In the genomic region with DNA sequence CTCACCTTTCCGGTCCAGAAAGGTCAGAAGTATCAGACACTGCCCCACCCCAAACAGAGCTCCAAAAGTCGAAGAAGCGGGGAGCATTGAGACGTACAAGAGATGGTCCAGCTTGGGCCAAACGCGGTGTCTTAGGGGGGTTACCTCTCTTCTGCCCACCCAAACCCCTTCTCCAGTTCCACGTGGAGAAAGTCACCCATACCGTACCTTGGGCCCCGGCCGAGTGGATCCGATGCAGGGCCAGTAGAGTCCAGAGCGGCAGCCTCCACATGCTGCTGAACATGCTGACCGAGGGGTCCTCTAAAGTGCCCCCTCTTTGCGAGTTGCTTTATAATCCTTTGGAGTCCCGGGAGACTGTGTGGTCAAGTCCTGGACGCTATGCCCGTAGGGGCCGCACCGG, we compare ENCODE assay signal across 8 mouse cellular contexts. TPM values are rescaled to one million over a fixed set of nuclear protein-coding genes. Genes with fewer than 3 reads are reported as not detected.
DNase-seq lines count a peak whose midpoint lies in the region; ATAC-seq lines count a peak whose summit lies in the region.

No protein-coding gene starts in this region.

- H3K9ac ChIP-seq in heart, embryonic 15.5 days = peak overlapping the region; percentile 65
- H3K9ac ChIP-seq in embryonic facial prominence, embryonic 12.5 days = peak overlapping the region; percentile 77
- H3K9ac ChIP-seq in hindbrain, embryonic 14.5 days = peak overlapping the region; percentile 74
- peak overlapping the region; percentile 83 for H3K9ac ChIP-seq in midbrain, embryonic 11.5 days (ENCODE audit: low read length)

- H3K4me2 ChIP-seq in heart, embryonic 15.5 days = peak overlapping the region; percentile 94
- peak overlapping the region; percentile 96 for H3K4me2 ChIP-seq in embryonic facial prominence, embryonic 12.5 days (replicated peaks)
- peak overlapping the region; percentile 89 for H3K4me2 ChIP-seq in hindbrain, embryonic 14.5 days (replicated peaks)
- H3K4me2 ChIP-seq in midbrain, embryonic 11.5 days = peak overlapping the region; percentile 99

- H3K36me3 ChIP-seq in heart, embryonic 15.5 days = no peaks in the 10 kb centered on the region
- no peaks in the 10 kb centered on the region for H3K36me3 ChIP-seq in embryonic facial prominence, embryonic 12.5 days
- H3K36me3 ChIP-seq in hindbrain, embryonic 14.5 days (replicated peaks; ENCODE audit: control insufficient read depth, insufficient read depth) = no peaks in the 10 kb centered on the region
- H3K36me3 ChIP-seq in midbrain, embryonic 11.5 days (ENCODE audit: control insufficient read depth, insufficient read depth, low read length) = no peaks in the 10 kb centered on the region

- no peak for DNase-seq in heart, adult 18-20 months
- no peak for DNase-seq in hindbrain, embryonic 14.5 days (ENCODE audit: low spot score)
- DNase-seq in midbrain, embryonic 11.5 days (ENCODE audit: low spot score, missing footprints) = peak; percentile 95
- no peak for DNase-seq in thymus, postnatal 25 days
- no peak for DNase-seq in lung, postnatal 10 days

- 1% methylated on average over 19 of the region's 19 CpGs for WGBS in heart, embryonic 15.5 days
- WGBS in embryonic facial prominence, embryonic 12.5 days = under 1% methylated on average over 19 of the region's 19 CpGs
- 1% methylated on average over 19 of the region's 19 CpGs for WGBS in hindbrain, embryonic 14.5 days
- 2% methylated on average over 19 of the region's 19 CpGs for WGBS in midbrain, embryonic 11.5 days

- no peak for ATAC-seq in heart, embryonic 15.5 days (replicated peaks; ENCODE audit: insufficient number of reproducible peaks, insufficient read depth, low FRiP score, low read depth)
- no peak for ATAC-seq in embryonic facial prominence, embryonic 12.5 days (ENCODE audit: insufficient number of reproducible peaks, insufficient read depth, low FRiP score, low TSS enrichment)
- ATAC-seq in hindbrain, embryonic 14.5 days (ENCODE audit: low FRiP score) = no peak
- ATAC-seq in midbrain, embryonic 11.5 days (ENCODE audit: low FRiP score) = no peak
- no peak for ATAC-seq in monocyte, adult 5-6 weeks (replicated peaks; ENCODE audit: insufficient number of reproducible peaks, low FRiP score, low TSS enrichment, poor library complexity, severe bottlenecking)

- H3K4me3 ChIP-seq in heart, embryonic 15.5 days = peak overlapping the region; percentile 62
- H3K4me3 ChIP-seq in embryonic facial prominence, embryonic 12.5 days = peak overlapping the region; percentile 63
- H3K4me3 ChIP-seq in hindbrain, embryonic 14.5 days (replicated peaks; ENCODE audit: low read length) = peak overlapping the region; percentile 64
- peak overlapping the region; percentile 65 for H3K4me3 ChIP-seq in midbrain, embryonic 11.5 days (ENCODE audit: low read depth, low read length)

- no peak overlapping the region for H3K27ac ChIP-seq in heart, embryonic 15.5 days
- H3K27ac ChIP-seq in embryonic facial prominence, embryonic 12.5 days = no peak overlapping the region
- no peak overlapping the region for H3K27ac ChIP-seq in hindbrain, embryonic 14.5 days
- H3K27ac ChIP-seq in midbrain, embryonic 11.5 days (ENCODE audit: low read depth, low read length) = no peak overlapping the region

- no peaks in the 10 kb centered on the region for H3K9me3 ChIP-seq in heart, embryonic 15.5 days (replicated peaks)
- H3K9me3 ChIP-seq in embryonic facial prominence, embryonic 12.5 days = no peaks in the 10 kb centered on the region
- no peaks in the 10 kb centered on the region for H3K9me3 ChIP-seq in hindbrain, embryonic 14.5 days (ENCODE audit: control insufficient read depth, low read length)
- H3K9me3 ChIP-seq in midbrain, embryonic 11.5 days (ENCODE audit: control insufficient read depth, low read length) = no peaks in the 10 kb centered on the region

- peaks cover 49% of the 10 kb centered on the region for H3K4me1 ChIP-seq in heart, embryonic 15.5 days (replicated peaks)
- peaks cover 51% of the 10 kb centered on the region for H3K4me1 ChIP-seq in embryonic facial prominence, embryonic 12.5 days
- peaks cover 53% of the 10 kb centered on the region for H3K4me1 ChIP-seq in hindbrain, embryonic 14.5 days (replicated peaks; ENCODE audit: control insufficient read depth, insufficient read depth, low read length)
- H3K4me1 ChIP-seq in midbrain, embryonic 11.5 days (ENCODE audit: control insufficient read depth, insufficient read depth, low read length) = peaks cover 26% of the 10 kb centered on the region

- H3K27me3 ChIP-seq in heart, embryonic 15.5 days = peaks cover 46% of the 10 kb centered on the region
- H3K27me3 ChIP-seq in embryonic facial prominence, embryonic 12.5 days = peaks cover 30% of the 10 kb centered on the region
- H3K27me3 ChIP-seq in hindbrain, embryonic 14.5 days (ENCODE audit: control insufficient read depth, insufficient read depth, low read length) = no peaks in the 10 kb centered on the region
- peaks cover 9% of the 10 kb centered on the region for H3K27me3 ChIP-seq in midbrain, embryonic 11.5 days (ENCODE audit: control insufficient read depth, insufficient read depth, low read length)

RNA-seq across cellular contexts. Expression of a gene that starts 1.2 kb away (rescaled TPM):
- 1.4 and 2.0 TPM in 2 replicates for polyA plus RNA-seq in heart, embryonic 15.5 days (2015; fragmentation: Nextera tagmentation; extraction: Ambion mirVana)
- 1 to 10 TPM; 1.7 to 1.9 TPM for total RNA-seq in heart, adult 18-20 months (2021)
- 3.7 and 3.8 TPM in 2 replicates for polyA plus RNA-seq in embryonic facial prominence, embryonic 12.5 days (2016; fragmentation: Nextera tagmentation; extraction: Ambion mirVana)
- polyA plus RNA-seq in hindbrain, embryonic 14.5 days (2014; fragmentation: Nextera tagmentation; extraction: Ambion mirVana) = 3.6 and 6.3 TPM in 2 replicates
- 2.6 and 3.0 TPM in 2 replicates for polyA plus RNA-seq in midbrain, embryonic 11.5 days (2014; fragmentation: Nextera tagmentation; extraction: Ambion mirVana)
- under 0.01 to 0.19 TPM in 2 of 3 replicates, not detected in the other for total RNA-seq in monocyte, adult 5-6 weeks (2017)
